Mouse (Mus musculus) heart, postnatal 0 days (tissue): ENCODE measurements around the gene Olfr630.

Experiments used
- CTCF ChIP-seq: IDR thresholded peaks from 2 replicates; pipeline ENCODE4 v1.5.1; 2016; ENCODE audit warnings: antibody characterized with exemption, control low read depth, low read depth
- EP300 ChIP-seq: IDR thresholded peaks from 2 replicates; pipeline ENCODE4 v1.6.1; 2016; ENCODE audit warnings: antibody characterized with exemption, low read depth

- TF ChIP-seq EP300: no peak
- TF ChIP-seq CTCF: no peak
Measured at GRCm38 (mm10) chr7:103791721-103792120, 34.6 kb upstream of the Olfr630 start, which contains the start of gene Olfr67.
